ENCODE assay signal across 1 mouse cellular context in genomic region chr5:122311692-122312091, GRCm38 (mm10).
TF ChIP-seq lines count a peak whose summit lies in the region.

No protein-coding gene starts in this region.

TF ChIP-seq in CH12.LX, 34 proteins besides CTCF, POLR2A, EP300 and RAD21:
- TF ChIP-seq MEF2A (IDR thresholded peaks at IDR 0.05; ENCODE audit: borderline replicate concordance, low read depth, low read length) = 0 out of 2 replicates have a peak, but pooled peaks have one; percentile 32
- TF ChIP-seq NELFE (IDR thresholded peaks at IDR 0.05; ENCODE audit: low read depth, low read length) = no peak
- peak; percentile 90; the same call in 1 of the 2 replicates for TF ChIP-seq TCF12 (IDR thresholded peaks at IDR 0.05; ENCODE audit: low read depth, low read length)
- no peak for TF ChIP-seq UBTF (IDR thresholded peaks at IDR 0.05; ENCODE audit: low read depth, low read length)
- TF ChIP-seq CHD1 (IDR thresholded peaks at IDR 0.05; ENCODE audit: low read depth, low read length) = no peak
- no peak for TF ChIP-seq USF2 (conservative IDR thresholded peaks at IDR 0.05; ENCODE audit: low read depth, low read length)
- 0 out of 2 replicates have a peak, but pooled peaks have one; percentile 12 for TF ChIP-seq IRF4 (IDR thresholded peaks at IDR 0.05; ENCODE audit: low read depth, low read length)
- no peak for TF ChIP-seq ZKSCAN1 (IDR thresholded peaks at IDR 0.05; ENCODE audit: borderline replicate concordance, low read depth, low read length)
- TF ChIP-seq PAX5 (IDR thresholded peaks at IDR 0.05; ENCODE audit: low read length) = no peak
- TF ChIP-seq SIN3A (IDR thresholded peaks at IDR 0.05; ENCODE audit: low read length) = peak; percentile 79
- TF ChIP-seq HCFC1 (IDR thresholded peaks at IDR 0.05; ENCODE audit: low read depth, low read length) = no peak
- TF ChIP-seq MAFK (IDR thresholded peaks at IDR 0.05; ENCODE audit: insufficient replicate concordance, low read length) = no peak
- TF ChIP-seq MAZ (IDR thresholded peaks at IDR 0.05; ENCODE audit: low read depth, low read length) = no peak
- no peak; the same call in 1 of the 2 replicates for TF ChIP-seq MXI1 (IDR thresholded peaks at IDR 0.05; ENCODE audit: low read depth, low read length)
- TF ChIP-seq ZMIZ1 (IDR thresholded peaks at IDR 0.05; ENCODE audit: low read depth, low read length) = no peak
- TF ChIP-seq GABPA (IDR thresholded peaks at IDR 0.05; ENCODE audit: insufficient replicate concordance, low read depth, low read length) = no peak
- peak; percentile 74 for TF ChIP-seq ETS1 (conservative IDR thresholded peaks at IDR 0.05; ENCODE audit: low read depth, low read length)
- no peak for TF ChIP-seq ZC3H11A (IDR thresholded peaks at IDR 0.05; ENCODE audit: low read depth, low read length)
- TF ChIP-seq MYC (IDR thresholded peaks at IDR 0.05; ENCODE audit: low read depth, low read length) = 0 out of 2 replicates have a peak, but pooled peaks have one; percentile 27
- TF ChIP-seq E2F4 (IDR thresholded peaks at IDR 0.05; ENCODE audit: insufficient replicate concordance, low read depth, low read length) = no peak
- TF ChIP-seq JUN (IDR thresholded peaks at IDR 0.05; ENCODE audit: insufficient read depth, low read depth, low read length) = no peak
- no peak for TF ChIP-seq KAT2A (IDR thresholded peaks at IDR 0.05; ENCODE audit: insufficient replicate concordance, low read length)
- TF ChIP-seq JUND (conservative IDR thresholded peaks at IDR 0.05; ENCODE audit: low read depth, low read length) = no peak
- no peak for TF ChIP-seq CHD2 (IDR thresholded peaks at IDR 0.05; ENCODE audit: low read length)
- no peak for TF ChIP-seq ZNF384 (IDR thresholded peaks at IDR 0.05; ENCODE audit: low read depth, low read length)
- TF ChIP-seq SMC3 (IDR thresholded peaks at IDR 0.05; ENCODE audit: low read depth, low read length) = no peak; the same call in 1 of the 2 replicates
- TF ChIP-seq ELF1 (IDR thresholded peaks at IDR 0.05; ENCODE audit: low read depth, low read length) = no peak
- TF ChIP-seq RCOR1 (conservative IDR thresholded peaks at IDR 0.05; ENCODE audit: low read depth, low read length) = 0 out of 2 replicates have a peak, but pooled peaks have one; percentile 26
- no peak for TF ChIP-seq NRF1 (IDR thresholded peaks at IDR 0.05; ENCODE audit: low read depth, low read length)
- TF ChIP-seq TBP (conservative IDR thresholded peaks at IDR 0.05; ENCODE audit: low read depth, low read length) = no peak; the same call in 1 of the 2 replicates
- TF ChIP-seq USF1 (IDR thresholded peaks at IDR 0.05; ENCODE audit: low read depth, low read length) = no peak
- TF ChIP-seq MAX (IDR thresholded peaks at IDR 0.05; ENCODE audit: low read length) = peak; percentile 51; the same call in 1 of the 2 replicates
- TF ChIP-seq POLR2AphosphoS2 (IDR thresholded peaks at IDR 0.05; ENCODE audit: low read depth, low read length) = no peak
- TF ChIP-seq BHLHE40 (IDR thresholded peaks at IDR 0.05; ENCODE audit: low read depth, low read length) = peak; percentile 70
